Mouse (Mus musculus) erythroblast, embryonic 14.5 days (primary cell): ENCODE measurements around the gene Gli2. TPM values are rescaled to one million over a fixed set of nuclear protein-coding genes. Genes with fewer than 3 reads are reported as not detected.

Experiments used
- H3K27me3 ChIP-seq: 2 replicates; pipeline ENCODE4 v1.6.1; 2012; ENCODE audit warnings: inconsistent platforms; ENCODE audit not compliant: control insufficient read depth
- H3K36me3 ChIP-seq: 2 replicates; pipeline ENCODE4 v1.6.1; 2012; ENCODE audit warnings: mild to moderate bottlenecking, inconsistent platforms; ENCODE audit not compliant: control insufficient read depth
- H3K4me1 ChIP-seq: 2 replicates; pipeline ENCODE4 v1.6.1; 2012; ENCODE audit warnings: inconsistent platforms; ENCODE audit not compliant: control insufficient read depth
- H3K4me3 ChIP-seq: replicated peaks from 2 replicates; pipeline ENCODE3; 2012; ENCODE audit warnings: moderate library complexity, mild to moderate bottlenecking, inconsistent platforms
- H3K9me3 ChIP-seq: 2 replicates; pipeline ENCODE4 v1.6.1; 2012; ENCODE audit warnings: low read length, inconsistent platforms, mixed read lengths; ENCODE audit not compliant: control insufficient read depth
- GATA1 ChIP-seq: IDR thresholded peaks from 2 replicates; pipeline ENCODE4 v1.6.1; 2012; ENCODE audit warnings: low read length, inconsistent platforms, mixed read lengths
- TAL1 ChIP-seq: IDR thresholded peaks from 3 replicates; pipeline ENCODE4 v1.6.1; 2012; ENCODE audit warnings: low read length, inconsistent platforms, mixed read lengths
- polyA plus RNA-seq: library from polyadenylated mRNA; stranded (reverse); fragments of >175 nt; gene quantifications from 2 replicates; pipeline ENCODE4 v1.2.3, GENCODE M21; 2012

The Gli2 gene
- polyA plus RNA-seq, 1 experiment, result not detected

- Histone ChIP-seq H3K36me3 (no peaks in the 10 kb centered on the region), H3K4me1 (no peaks in the 10 kb centered on the region)
These were observed 65.9 kb downstream of the Gli2 start for GRCm38 (mm10) chr1:118987538-118987937.

GRCm38 (mm10) chr1:118983389-118983788, 70.0 kb downstream of the Gli2 start:
- Histone ChIP-seq H3K27me3 (no peaks in the 10 kb centered on the region), H3K36me3 (no peaks in the 10 kb centered on the region), H3K9me3 (no peaks in the 10 kb centered on the region), H3K4me1 (no peaks in the 10 kb centered on the region), H3K4me3 (no peak overlapping the region)
- no peak for TF ChIP-seq TAL1
- no peak for TF ChIP-seq GATA1

More at GRCm38 (mm10) chr1:118987538-118987937, 65.9 kb downstream of the Gli2 start:
- TF ChIP-seq TAL1 (no peak), GATA1 (no peak)
- no peaks in the 10 kb centered on the region for H3K27me3 ChIP-seq
- no peak overlapping the region for H3K4me3 ChIP-seq
- H3K9me3 ChIP-seq, result no peaks in the 10 kb centered on the region

- Histone ChIP-seq H3K27me3 (no peaks in the 10 kb centered on the region), H3K36me3 (no peaks in the 10 kb centered on the region), H3K4me1 (no peaks in the 10 kb centered on the region), H3K4me3 (no peak overlapping the region), H3K9me3 (no peaks in the 10 kb centered on the region)
- no peak for TF ChIP-seq GATA1
- TF ChIP-seq TAL1, result no peak
These were observed 70.6 kb downstream of the Gli2 start for GRCm38 (mm10) chr1:118982805-118983211.

- H3K27me3 ChIP-seq, result no peaks in the 10 kb centered on the region
- no peak overlapping the region for H3K4me3 ChIP-seq
- TF ChIP-seq GATA1 (no peak), TAL1 (no peak)
- H3K36me3 ChIP-seq, result no peaks in the 10 kb centered on the region
- H3K9me3 ChIP-seq, result no peaks in the 10 kb centered on the region
- no peaks in the 10 kb centered on the region for H3K4me1 ChIP-seq
These were observed 71.2 kb downstream of the Gli2 start for GRCm38 (mm10) chr1:118981943-118982804.

GRCm38 (mm10) chr1:118980636-118981035, 72.8 kb downstream of the Gli2 start:
- no peaks in the 10 kb centered on the region for H3K4me1 ChIP-seq
- no peak overlapping the region for H3K4me3 ChIP-seq
- TF ChIP-seq TAL1 (no peak), GATA1 (no peak)
- no peaks in the 10 kb centered on the region for H3K9me3 ChIP-seq
- H3K27me3 ChIP-seq, result no peaks in the 10 kb centered on the region
- H3K36me3 ChIP-seq, result no peaks in the 10 kb centered on the region

GRCm38 (mm10) chr1:118976596-118976995, 76.8 kb downstream of the Gli2 start:
- Histone ChIP-seq H3K9me3 (peaks cover 2% of the 10 kb centered on the region; the same call in 1 of the 2 replicates), H3K4me3 (no peak overlapping the region)

GRCm38 (mm10) chr1:118975376-118975775, 78.0 kb downstream of the Gli2 start:
- H3K36me3 ChIP-seq, result no peaks in the 10 kb centered on the region
- no peaks in the 10 kb centered on the region for H3K27me3 ChIP-seq
- H3K4me3 ChIP-seq, result no peak overlapping the region
- TF ChIP-seq TAL1 (no peak), GATA1 (no peak)
- H3K4me1 ChIP-seq, result no peaks in the 10 kb centered on the region
- peaks cover 6% of the 10 kb centered on the region for H3K9me3 ChIP-seq

More at GRCm38 (mm10) chr1:118976596-118976995, 76.8 kb downstream of the Gli2 start:
- Histone ChIP-seq H3K4me1 (no peaks in the 10 kb centered on the region), H3K27me3 (no peaks in the 10 kb centered on the region), H3K36me3 (no peaks in the 10 kb centered on the region)
- TF ChIP-seq TAL1, result no peak
- no peak for TF ChIP-seq GATA1

- H3K27me3 ChIP-seq, result no peaks in the 10 kb centered on the region
- no peak for TF ChIP-seq GATA1
- TF ChIP-seq TAL1, result no peak
- no peak overlapping the region for H3K4me3 ChIP-seq
- peaks cover 12% of the 10 kb centered on the region for H3K9me3 ChIP-seq
- no peaks in the 10 kb centered on the region for H3K4me1 ChIP-seq
- no peaks in the 10 kb centered on the region for H3K36me3 ChIP-seq
These were observed 83.4 kb downstream of the Gli2 start for GRCm38 (mm10) chr1:118970068-118970467.

GRCm38 (mm10) chr1:118969409-118969808, 84.0 kb downstream of the Gli2 start:
- peaks cover 12% of the 10 kb centered on the region for H3K9me3 ChIP-seq
- TF ChIP-seq GATA1 (no peak), TAL1 (no peak)
- H3K27me3 ChIP-seq, result no peaks in the 10 kb centered on the region
- no peaks in the 10 kb centered on the region for H3K4me1 ChIP-seq
- no peak overlapping the region for H3K4me3 ChIP-seq
- H3K36me3 ChIP-seq, result no peaks in the 10 kb centered on the region
